25 mouse cellular contexts compared by ENCODE assay signal in the genomic region with DNA sequence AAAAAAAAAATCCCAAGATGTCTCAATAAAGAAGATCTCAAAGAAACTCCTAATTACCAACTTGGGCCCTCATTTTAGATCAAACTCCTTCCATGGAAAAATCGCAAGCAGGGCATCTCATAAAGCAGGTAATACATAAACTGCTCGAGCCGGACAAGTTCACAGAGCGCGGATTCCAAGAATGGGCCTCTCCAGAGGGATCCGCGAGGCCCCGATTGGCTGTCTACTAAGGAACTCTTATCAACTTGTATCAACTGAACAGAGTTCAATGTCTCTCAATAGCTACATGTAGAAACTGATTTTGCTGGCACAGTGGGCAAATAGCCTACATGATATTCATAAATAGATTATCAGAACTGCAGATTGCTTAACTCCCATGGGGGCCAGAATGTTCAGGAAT. TPM values are rescaled to one million over a fixed set of nuclear protein-coding genes. Genes with fewer than 3 reads are reported as not detected.
"Had no signal": no experiment of that assay in that cellular context is flagged by ENCODE, and none has a peak within 500 bp of the region (broad histone marks: within the 10 kb centered on the region; RNA-seq: fewer than 3 reads in every experiment).

No protein-coding gene starts in this region.

- H3K4me3 ChIP-seq: layer of hippocampus, adult 2 months; limb, embryonic 10.5 days; limb, embryonic 13.5 days; liver, embryonic 12.5 days; liver, embryonic 15.5 days; lung, embryonic 15.5 days; megakaryocyte, embryonic 14.5 days; midbrain, embryonic 10.5 days; midbrain, embryonic 13.5 days; myocyte; neural tube, embryonic 13.5 days; stomach, embryonic 15.5 days had no signal

- DNase-seq: kidney, postnatal 25 days; layer of hippocampus, adult 9-11 months; liver; lung, adult 18-20 months; lung, postnatal 10 days; lung, postnatal 36 days; retina, postnatal 1 day; right cerebral cortex, postnatal 25 days; spleen, adult 18-20 months; thymus, postnatal 25 days had no signal

- H3K9ac ChIP-seq: limb, embryonic 13.5 days; liver, embryonic 12.5 days; liver, embryonic 15.5 days; lung, embryonic 15.5 days; midbrain, embryonic 13.5 days; neural tube, embryonic 13.5 days; stomach, embryonic 15.5 days had no signal

- H3K36me3 ChIP-seq: limb, embryonic 10.5 days; limb, embryonic 13.5 days; liver, embryonic 15.5 days; lung, embryonic 15.5 days; midbrain, embryonic 10.5 days; midbrain, embryonic 13.5 days; neural tube, embryonic 13.5 days; stomach, embryonic 15.5 days had no signal

- H3K27me3 ChIP-seq: lung, embryonic 15.5 days had no signal

- H3K9me3 ChIP-seq: limb, embryonic 10.5 days; limb, embryonic 13.5 days; liver, embryonic 12.5 days; liver, embryonic 15.5 days; lung, embryonic 15.5 days; megakaryocyte, embryonic 14.5 days; midbrain, embryonic 10.5 days; midbrain, embryonic 13.5 days; neural tube, embryonic 13.5 days; stomach, embryonic 15.5 days had no signal

- H3K4me2 ChIP-seq: limb, embryonic 13.5 days; liver, embryonic 12.5 days; liver, embryonic 15.5 days; lung, embryonic 15.5 days; midbrain, embryonic 13.5 days; neural tube, embryonic 13.5 days; stomach, embryonic 15.5 days had no signal

- H3K4me1 ChIP-seq: limb, embryonic 10.5 days; limb, embryonic 13.5 days; liver, embryonic 12.5 days; liver, embryonic 15.5 days; megakaryocyte, embryonic 14.5 days; midbrain, embryonic 10.5 days; midbrain, embryonic 13.5 days; neural tube, embryonic 13.5 days; stomach, embryonic 15.5 days had no signal

- H3K27ac ChIP-seq: kidney, postnatal 0 days; layer of hippocampus, adult 2 months; limb, embryonic 10.5 days; limb, embryonic 13.5 days; liver, embryonic 12.5 days; liver, embryonic 15.5 days; lung, embryonic 15.5 days; midbrain, embryonic 10.5 days; midbrain, embryonic 13.5 days; neural tube, embryonic 13.5 days; stomach, embryonic 15.5 days had no signal

- ATAC-seq: liver, embryonic 12.5 days; midbrain, embryonic 13.5 days; midbrain, embryonic 16.5 days had no signal

RNA-seq across cellular contexts. Expression of gene Npr3, which starts 9.5 kb away (rescaled TPM):
- total RNA-seq: monocyte, adult 5-6 weeks had no signal
